Mouse (Mus musculus) testis, adult 2 months (tissue): ENCODE measurements around the gene Il21r.

Experiments
- CTCF ChIP-seq: fragments of 200-500 bp; IDR thresholded peaks from 2 replicates; pipeline ENCODE4 v1.5.1; 2012; ENCODE audit warnings: low read depth, mild to moderate bottlenecking, inconsistent platforms, low read length, moderate library complexity; ENCODE audit not compliant: control insufficient read depth, insufficient read depth, insufficient replicate concordance
- POLR2A ChIP-seq: fragments of 200-500 bp; IDR thresholded peaks from 2 replicates; pipeline ENCODE4 v1.6.1; 2012; ENCODE audit warnings: low read depth, mild to moderate bottlenecking, inconsistent platforms, low read length, moderate library complexity; ENCODE audit not compliant: control insufficient read depth

- TF ChIP-seq CTCF = no peak
- no peak for TF ChIP-seq POLR2A
Measured at GRCm38 (mm10) chr7:125556096-125556495, 47.1 kb upstream of the Il21r start.
